Mouse (Mus musculus): Measurements from ENCODE around the gene Mettl17. TPM values are rescaled to one million over a fixed set of nuclear protein-coding genes. Genes with fewer than 3 reads are reported as not detected.

Mettl17 gene
- total and polyA plus RNA-seq, 3 experiments: 20.1 to 21.1 (median 20.7) TPM

GRCm38 (mm10) chr14:51929309-51929943 lies 44.8 kb downstream of the Mettl17 start:
- no peaks in the 10 kb centered on the region for H3K79me2 ChIP-seq (replicated peaks; ENCODE audit: control insufficient read depth, insufficient read depth, low read length)
- H3K27ac ChIP-seq: peak overlapping the region; percentile 74
- no peaks in the 10 kb centered on the region for H3K27me3 ChIP-seq (ENCODE audit: control insufficient read depth, insufficient read depth, low read length)
- peaks cover 7% of the 10 kb centered on the region for H3K4me1 ChIP-seq (ENCODE audit: control insufficient read depth, insufficient read depth, low read length)
- 0 out of 2 replicates have a peak overlapping the region, but pooled peaks have one; percentile 8 for H3K4me3 ChIP-seq
- intact Hi-C loops (cut with DNase I): no loop called here
- TF ChIP-seq EP300 (IDR thresholded peaks at IDR 0.05; ENCODE audit: insufficient read depth, low read depth, low read length) (peak; percentile 54; the same call in 1 of the 2 replicates), POLR2A (IDR thresholded peaks at IDR 0.05; ENCODE audit: insufficient read depth, low read depth, low read length) (peak; percentile 70), CTCF (IDR thresholded peaks at IDR 0.05) (no peak)
- H3K36me3 ChIP-seq (ENCODE audit: control insufficient read depth, insufficient read depth, low read length): no peaks in the 10 kb centered on the region
- WGBS: 59% methylated on average over 8 of the region's 8 CpGs
- H3K9ac ChIP-seq (ENCODE audit: low read depth, low read length): peak overlapping the region; percentile 42; the same call in 1 of the 2 replicates
- DNase-seq: peak; percentile 76 to 85

DNA sequence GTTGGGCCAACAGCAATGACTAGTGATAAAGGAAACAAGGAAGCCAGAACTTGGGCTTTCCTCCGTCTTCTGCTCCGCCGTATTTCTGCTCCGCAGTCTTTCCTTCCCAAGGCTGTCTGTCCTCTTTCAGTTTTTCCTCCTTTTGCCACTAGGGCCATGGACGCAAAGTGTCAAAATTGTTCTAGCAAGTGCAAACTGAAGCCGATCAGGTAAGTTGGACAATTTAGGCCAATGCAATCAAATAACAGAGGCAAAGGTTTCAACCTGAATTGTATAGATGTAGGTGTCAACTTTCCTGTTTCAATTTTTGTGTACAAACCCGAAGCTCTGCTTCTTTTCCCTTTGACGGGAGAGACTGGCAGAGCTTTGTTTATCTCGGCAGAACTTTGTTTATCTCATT lies 45.3 kb downstream of the Mettl17 start:
- TF ChIP-seq CTCF (IDR thresholded peaks at IDR 0.05) (peak; percentile 33), EP300 (IDR thresholded peaks at IDR 0.05; ENCODE audit: insufficient read depth, low read depth, low read length) (no peak)
- DNase-seq: no peak
- peak overlapping the region; percentile 62 for H3K27ac ChIP-seq

GRCm38 (mm10) chr14:51930824-51931223 lies 46.2 kb downstream of the Mettl17 start:
- H3K27ac ChIP-seq: peak overlapping the region; percentile 62
- intact Hi-C loops (cut with DNase I): loop anchor here (1.0 to 5.0 kb wide), 2 partner anchors 28 to 51 kb away; partner anchors contain the start of gene Arhgef40
- no peak overlapping the region for H3K4me3 ChIP-seq
- H3K4me1 ChIP-seq (ENCODE audit: control insufficient read depth, insufficient read depth, low read length): peaks cover 7% of the 10 kb centered on the region
- DNase-seq: peak; percentile 48 to 64
- WGBS: 28% methylated on average over 5 of the region's 5 CpGs
- TF ChIP-seq EP300 (IDR thresholded peaks at IDR 0.05; ENCODE audit: insufficient read depth, low read depth, low read length): peak; percentile 82
- TF ChIP-seq CTCF (IDR thresholded peaks at IDR 0.05): peak; percentile 89
- TF ChIP-seq POLR2A (IDR thresholded peaks at IDR 0.05; ENCODE audit: insufficient read depth, low read depth, low read length): no peak
- H3K36me3 ChIP-seq (ENCODE audit: control insufficient read depth, insufficient read depth, low read length): no peaks in the 10 kb centered on the region
- no peak overlapping the region for H3K9ac ChIP-seq (ENCODE audit: low read depth, low read length)
- H3K79me2 ChIP-seq (replicated peaks; ENCODE audit: control insufficient read depth, insufficient read depth, low read length): no peaks in the 10 kb centered on the region
- no peaks in the 10 kb centered on the region for H3K27me3 ChIP-seq (ENCODE audit: control insufficient read depth, insufficient read depth, low read length)

More for the DNA sequence above, 45.3 kb downstream of the Mettl17 start:
- intact Hi-C loops (cut with DNase I): loop anchor here (1.0 to 5.0 kb wide), 2 partner anchors 27 to 52 kb away; partner anchors contain the start of gene Arhgef40
- Histone ChIP-seq H3K36me3 (ENCODE audit: control insufficient read depth, insufficient read depth, low read length) (no peaks in the 10 kb centered on the region), H3K4me3 (0 out of 2 replicates have a peak overlapping the region, but pooled peaks have one; percentile 8), H3K79me2 (replicated peaks; ENCODE audit: control insufficient read depth, insufficient read depth, low read length) (no peaks in the 10 kb centered on the region), H3K4me1 (ENCODE audit: control insufficient read depth, insufficient read depth, low read length) (peaks cover 7% of the 10 kb centered on the region), H3K9ac (ENCODE audit: low read depth, low read length) (peak overlapping the region; percentile 42; the same call in 1 of the 2 replicates), H3K27me3 (ENCODE audit: control insufficient read depth, insufficient read depth, low read length) (no peaks in the 10 kb centered on the region)
- 56% methylated on average over 9 of the region's 9 CpGs for WGBS

GRCm38 (mm10) chr14:51932092-51933020 lies 47.7 kb downstream of the Mettl17 start:
- intact Hi-C loops (cut with DNase I): loop anchor here (5.0 kb wide), 1 partner anchor 50 kb away; the partner anchor contains the start of gene Arhgef40
- Histone ChIP-seq H3K27me3 (ENCODE audit: control insufficient read depth, insufficient read depth, low read length) (no peaks in the 10 kb centered on the region), H3K4me1 (ENCODE audit: control insufficient read depth, insufficient read depth, low read length) (peaks cover 7% of the 10 kb centered on the region), H3K4me3 (no peak overlapping the region), H3K36me3 (ENCODE audit: control insufficient read depth, insufficient read depth, low read length) (no peaks in the 10 kb centered on the region), H3K27ac (no peak overlapping the region), H3K9ac (ENCODE audit: low read depth, low read length) (no peak overlapping the region), H3K79me2 (replicated peaks; ENCODE audit: control insufficient read depth, insufficient read depth, low read length) (no peaks in the 10 kb centered on the region)
- TF ChIP-seq CTCF (IDR thresholded peaks at IDR 0.05): no peak
- no peak for TF ChIP-seq EP300 (IDR thresholded peaks at IDR 0.05; ENCODE audit: insufficient read depth, low read depth, low read length)
- no peak for TF ChIP-seq POLR2A (IDR thresholded peaks at IDR 0.05; ENCODE audit: insufficient read depth, low read depth, low read length)
- DNase-seq: no peak
- 52% methylated on average over 10 of the region's 10 CpGs for WGBS

DNA sequence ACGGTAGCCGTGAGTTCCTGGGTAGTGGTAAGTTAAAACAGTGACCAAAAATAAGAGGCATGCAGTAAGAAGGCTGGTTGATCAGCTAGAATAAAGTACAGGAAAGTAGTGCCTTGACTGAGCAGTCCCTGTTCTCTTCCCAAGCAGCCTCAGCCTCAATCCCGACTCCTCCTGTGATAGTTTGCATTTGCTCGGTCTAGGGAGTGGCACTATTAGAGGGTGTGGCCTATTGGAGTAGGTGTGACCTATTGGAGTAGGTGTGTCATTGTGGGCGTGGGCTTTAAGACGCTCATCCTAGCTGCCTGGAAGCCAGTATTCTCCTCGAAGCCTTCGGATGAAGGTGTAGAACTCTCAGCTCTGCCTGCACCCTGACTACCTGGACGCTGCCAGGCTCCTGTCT lies 54.4 kb downstream of the Mettl17 start:
- intact Hi-C loops (cut with DNase I): no loop called here
- H3K4me3 ChIP-seq: no peak overlapping the region
- 87% methylated on average over 9 of the region's 9 CpGs for WGBS
- no peaks in the 10 kb centered on the region; the same call in none of the 2 replicates for H3K4me1 ChIP-seq (ENCODE audit: control insufficient read depth, insufficient read depth, low read length)
- no peak for DNase-seq
- H3K79me2 ChIP-seq (replicated peaks; ENCODE audit: control insufficient read depth, insufficient read depth, low read length): no peaks in the 10 kb centered on the region
- TF ChIP-seq EP300 (IDR thresholded peaks at IDR 0.05; ENCODE audit: insufficient read depth, low read depth, low read length): no peak
- H3K27ac ChIP-seq: no peak overlapping the region
- H3K36me3 ChIP-seq (ENCODE audit: control insufficient read depth, insufficient read depth, low read length): no peaks in the 10 kb centered on the region
- H3K27me3 ChIP-seq (ENCODE audit: control insufficient read depth, insufficient read depth, low read length): no peaks in the 10 kb centered on the region
- H3K9ac ChIP-seq (ENCODE audit: low read depth, low read length): no peak overlapping the region
